Mouse (Mus musculus): Measurements from ENCODE around the gene Fads2.
"Not testable (repeated sequence)": the region's sequence is repeated elsewhere in the genome, so short reads cannot be mapped to it uniquely, and the experiment has no call there.

The Fads2 gene

GRCm38 (mm10) chr19:10101341-10102053 is at the start of gene Fads2:
Gene Fads2, minus strand, starts transcription at chr19:10101746.
- DNase-seq (ENCODE audit: low spot score in 2 of 2), result peak; percentile 72 to 77

GRCm38 (mm10) chr19:10149189-10149588 is 47.6 kb upstream of the Fads2 start:
- no peak for DNase-seq (ENCODE audit: low spot score in 2 of 2)

GRCm38 (mm10) chr19:10148555-10148954 is 47.0 kb upstream of the Fads2 start:
- no peak for DNase-seq (ENCODE audit: low spot score in 2 of 2)

- no peak for DNase-seq (ENCODE audit: low spot score in 2 of 2)
Measured at GRCm38 (mm10) chr19:10144464-10144863, 42.9 kb upstream of the Fads2 start.

GRCm38 (mm10) chr19:10143667-10144066 is 42.1 kb upstream of the Fads2 start:
- no peak for DNase-seq (ENCODE audit: low spot score in 2 of 2)

GRCm38 (mm10) chr19:10139736-10140135 is 38.2 kb upstream of the Fads2 start:
- DNase-seq (ENCODE audit: low spot score in 2 of 2), result no peak

GRCm38 (mm10) chr19:10137423-10137822 is 35.9 kb upstream of the Fads2 start:
- DNase-seq (ENCODE audit: low spot score in 2 of 2), result no peak

GRCm38 (mm10) chr19:10134692-10135091 is 33.1 kb upstream of the Fads2 start:
- no peak for DNase-seq (ENCODE audit: low spot score in 2 of 2)

- not testable (repeated sequence) for DNase-seq (ENCODE audit: low spot score in 2 of 2)
Measured at GRCm38 (mm10) chr19:10129547-10129946, 28.0 kb upstream of the Fads2 start.

GRCm38 (mm10) chr19:10126479-10127250 is 25.1 kb upstream of the Fads2 start:
- DNase-seq (ENCODE audit: low spot score in 2 of 2), result no peak

- DNase-seq (ENCODE audit: low spot score in 2 of 2), result no peak
Measured at GRCm38 (mm10) chr19:10123892-10124634, 22.5 kb upstream of the Fads2 start.

- no peak for DNase-seq (ENCODE audit: low spot score in 2 of 2)
Measured at GRCm38 (mm10) chr19:10122021-10122631, 20.6 kb upstream of the Fads2 start.

GRCm38 (mm10) chr19:10116641-10117040 is 15.1 kb upstream of the Fads2 start:
- DNase-seq (ENCODE audit: low spot score in 2 of 2), result no peak

- no peak for DNase-seq (ENCODE audit: low spot score in 2 of 2)
Measured at GRCm38 (mm10) chr19:10115373-10116158, 14.0 kb upstream of the Fads2 start.

- DNase-seq (ENCODE audit: low spot score in 2 of 2), result no peak
Measured at GRCm38 (mm10) chr19:10112956-10113355, 11.4 kb upstream of the Fads2 start.

- DNase-seq (ENCODE audit: low spot score in 2 of 2), result no peak
Measured at GRCm38 (mm10) chr19:10108666-10109065, 7.1 kb upstream of the Fads2 start.

- DNase-seq (ENCODE audit: low spot score in 2 of 2), result no peak
Measured at GRCm38 (mm10) chr19:10108129-10108528, 6.6 kb upstream of the Fads2 start.

- no peak for DNase-seq (ENCODE audit: low spot score in 2 of 2)
Measured at GRCm38 (mm10) chr19:10107051-10107611, 5.6 kb upstream of the Fads2 start.

GRCm38 (mm10) chr19:10106634-10107033 is 5.1 kb upstream of the Fads2 start:
- DNase-seq (ENCODE audit: low spot score in 2 of 2), result no peak

GRCm38 (mm10) chr19:10105034-10105493 is 3.5 kb upstream of the Fads2 start:
- DNase-seq (ENCODE audit: low spot score in 2 of 2), result no peak

- no peak for DNase-seq (ENCODE audit: low spot score in 2 of 2)
Measured at GRCm38 (mm10) chr19:10104234-10104633, 2.7 kb upstream of the Fads2 start.
